Mouse (Mus musculus) hindbrain, postnatal 0 days (tissue): ENCODE results near the gene Zzef1. TPM values are rescaled to one million over a fixed set of nuclear protein-coding genes. Genes with fewer than 3 reads are reported as not detected.

ENCODE experiments used
- ATAC-seq: fragments of 200-750 bp; cut with Nextera tagmentation; 2 replicates; pipeline ENCODE4 v1.8.0; 2017; ENCODE audit warnings: mild to moderate bottlenecking, moderate TSS enrichment, moderate library complexity
- DNase-seq: peaks from one replicate; pipeline ENCODE4 v3.0.0-alpha.2; 2015; ENCODE audit warnings: low spot score
- H3K27ac ChIP-seq: fragments of 300-500 bp; sonication (generic); 2 replicates; pipeline ENCODE4 v1.5.1; 2014; ENCODE audit warnings: mild to moderate bottlenecking
- H3K27me3 ChIP-seq: fragments of 300-500 bp; sonication (generic); 2 replicates; pipeline ENCODE4 v1.6.1; 2014; ENCODE audit warnings: low read length, mixed read lengths; ENCODE audit not compliant: insufficient read depth
- H3K36me3 ChIP-seq: fragments of 300-500 bp; sonication (generic); 2 replicates; pipeline ENCODE4 v1.6.1; 2014; ENCODE audit warnings: low read length, mixed read lengths; ENCODE audit not compliant: insufficient read depth
- H3K4me1 ChIP-seq: fragments of 300-500 bp; sonication (generic); 2 replicates; pipeline ENCODE4 v1.6.1; 2014; ENCODE audit warnings: antibody characterized with exemption, low read length, mixed read lengths; ENCODE audit not compliant: insufficient read depth
- H3K4me2 ChIP-seq: fragments of 300-500 bp; sonication (generic); 2 replicates; pipeline ENCODE4 v1.6.1; 2014; ENCODE audit warnings: low read depth, mild to moderate bottlenecking, low read length, moderate library complexity, mixed read lengths
- H3K4me3 ChIP-seq: fragments of 300-500 bp; sonication (generic); 2 replicates; pipeline ENCODE4 v1.5.1; 2014; ENCODE audit warnings: low read length
- H3K9ac ChIP-seq: fragments of 300-500 bp; sonication (generic); replicated peaks from 2 replicates; pipeline ENCODE4 v1.6.1; 2014; ENCODE audit warnings: mild to moderate bottlenecking, low read length, moderate library complexity, mixed read lengths
- H3K9me3 ChIP-seq: fragments of 300-500 bp; sonication (generic); 2 replicates; pipeline ENCODE4 v1.6.1; 2016; ENCODE audit warnings: low read length, mixed read lengths
- CTCF ChIP-seq: IDR thresholded peaks from 2 replicates; pipeline ENCODE4 v1.5.1; 2016; ENCODE audit warnings: antibody characterized with exemption, control low read depth, low read depth
- WGBS: fragments of 180-500 bp; shearing (Covaris S2); extraction: QIAGEN DNeasy Blood & Tissue Kit; methylation state at CpG from one replicate; pipeline ENCODE4 v1.1.7; 2014; 5-methylcytosine and 5-hydroxymethylcytosine counted together
- polyA plus RNA-seq: library from polyadenylated mRNA; unstranded; fragments of >200 nt; fragmentation: Nextera tagmentation; extraction: Ambion mirVana; gene quantifications from 2 replicates; pipeline ENCODE4 v1.2.1, GENCODE M21; 2015
- total RNA-seq: library from RNA; depleted of rRNA; stranded (reverse); fragments of >200 nt; gene quantifications from 2 replicates; pipeline ENCODE4 v1.2.3, GENCODE M21; 2014

Zzef1 gene
- total and polyA plus RNA-seq, 2 experiments from 2014 or later: 9.4 to 43.2 TPM

DNA sequence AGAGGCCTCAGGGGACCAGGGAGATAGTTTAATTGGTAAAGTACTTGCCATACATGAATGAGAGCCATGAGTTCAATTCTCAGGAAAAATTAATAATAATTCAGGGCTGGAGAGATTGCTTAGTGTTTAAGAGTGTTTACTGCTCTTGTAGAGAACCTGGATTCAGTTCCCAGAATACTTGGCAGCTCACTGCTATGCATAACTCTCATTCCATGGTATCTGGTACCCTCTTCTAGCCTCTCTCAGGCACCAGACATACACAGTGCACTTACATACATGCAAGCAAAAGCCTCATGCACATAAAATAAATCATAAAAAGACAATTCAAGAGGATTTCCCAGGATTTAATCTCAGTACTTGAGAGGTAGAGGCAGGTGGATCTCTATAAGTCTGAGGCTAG lies 8.6 kb downstream of the Zzef1 start:
- ATAC-seq (no peak), DNase-seq (no peak)
- no peaks in the 10 kb centered on the region for H3K4me1 ChIP-seq
- TF ChIP-seq CTCF: no peak
- no peaks in the 10 kb centered on the region for H3K9me3 ChIP-seq
- no peak overlapping the region for H3K4me2 ChIP-seq
- no peak overlapping the region for H3K9ac ChIP-seq
- no peak overlapping the region for H3K27ac ChIP-seq
- no peaks in the 10 kb centered on the region for H3K36me3 ChIP-seq
- H3K4me3 ChIP-seq: no peak overlapping the region
- no peaks in the 10 kb centered on the region for H3K27me3 ChIP-seq

GRCm38 (mm10) chr11:72805232-72805631 lies 9.2 kb downstream of the Zzef1 start:
- Histone ChIP-seq H3K36me3 (no peaks in the 10 kb centered on the region), H3K27ac (no peak overlapping the region), H3K27me3 (no peaks in the 10 kb centered on the region), H3K4me2 (no peak overlapping the region), H3K9me3 (no peaks in the 10 kb centered on the region), H3K4me3 (no peak overlapping the region), H3K4me1 (no peaks in the 10 kb centered on the region), H3K9ac (no peak overlapping the region)
- no peak for TF ChIP-seq CTCF
- 88% methylated on average over 3 of the region's 3 CpGs for WGBS
- ATAC-seq (no peak), DNase-seq (no peak)

DNA sequence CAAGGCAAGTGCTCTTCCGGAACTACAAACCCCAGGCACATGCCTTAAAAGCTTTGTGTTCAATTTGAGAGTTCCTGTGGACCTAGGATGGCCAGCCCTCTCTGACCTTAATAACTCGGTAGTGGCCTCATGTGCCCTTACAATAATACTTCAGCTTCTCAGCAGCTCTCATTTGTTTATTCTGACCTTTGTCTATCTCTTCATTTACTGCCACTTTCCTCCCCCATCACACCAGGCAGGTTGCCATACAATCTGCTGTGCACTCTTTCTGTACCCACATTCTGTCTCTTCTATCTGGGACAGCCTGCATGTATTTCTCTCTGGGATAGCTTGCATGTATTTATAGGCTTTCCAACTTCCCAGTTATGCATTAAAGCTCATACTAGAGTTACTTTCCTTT lies 10.5 kb downstream of the Zzef1 start:
- H3K27ac ChIP-seq: no peak overlapping the region
- no peak for TF ChIP-seq CTCF
- no peak overlapping the region for H3K4me3 ChIP-seq
- H3K9me3 ChIP-seq: no peaks in the 10 kb centered on the region
- H3K4me2 ChIP-seq: no peak overlapping the region
- DNase-seq: no peak
- H3K4me1 ChIP-seq: no peaks in the 10 kb centered on the region
- WGBS: 70% methylated on average over 2 of the region's 2 CpGs
- H3K9ac ChIP-seq: no peak overlapping the region
- no peaks in the 10 kb centered on the region for H3K36me3 ChIP-seq
- H3K27me3 ChIP-seq: no peaks in the 10 kb centered on the region
- no peak for ATAC-seq

DNA sequence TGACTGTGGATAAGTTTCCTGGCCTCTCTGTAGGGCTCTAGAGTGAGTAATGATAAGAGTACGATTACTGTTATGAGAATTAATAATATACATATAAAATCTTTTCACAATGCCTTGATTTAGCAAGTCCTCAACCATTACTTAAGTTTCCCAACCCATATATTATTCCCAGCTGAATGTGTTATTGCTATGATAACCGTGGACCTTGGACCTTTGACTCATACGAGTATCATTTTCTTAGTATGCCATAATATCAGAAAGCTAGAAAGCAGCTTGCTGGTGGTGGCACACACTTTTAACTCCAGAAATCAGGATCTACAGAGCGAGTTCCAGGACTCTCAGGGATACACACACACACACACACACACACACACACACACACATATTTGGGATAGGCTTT lies 12.0 kb downstream of the Zzef1 start:
- Histone ChIP-seq H3K27me3 (no peaks in the 10 kb centered on the region), H3K9ac (no peak overlapping the region), H3K36me3 (no peaks in the 10 kb centered on the region), H3K4me3 (no peak overlapping the region), H3K4me1 (no peaks in the 10 kb centered on the region), H3K27ac (no peak overlapping the region), H3K9me3 (no peaks in the 10 kb centered on the region), H3K4me2 (no peak overlapping the region)
- DNase-seq (no peak), ATAC-seq (no peak)
- WGBS: 78% methylated on average over 4 of the region's 4 CpGs
- TF ChIP-seq CTCF: no peak

DNA sequence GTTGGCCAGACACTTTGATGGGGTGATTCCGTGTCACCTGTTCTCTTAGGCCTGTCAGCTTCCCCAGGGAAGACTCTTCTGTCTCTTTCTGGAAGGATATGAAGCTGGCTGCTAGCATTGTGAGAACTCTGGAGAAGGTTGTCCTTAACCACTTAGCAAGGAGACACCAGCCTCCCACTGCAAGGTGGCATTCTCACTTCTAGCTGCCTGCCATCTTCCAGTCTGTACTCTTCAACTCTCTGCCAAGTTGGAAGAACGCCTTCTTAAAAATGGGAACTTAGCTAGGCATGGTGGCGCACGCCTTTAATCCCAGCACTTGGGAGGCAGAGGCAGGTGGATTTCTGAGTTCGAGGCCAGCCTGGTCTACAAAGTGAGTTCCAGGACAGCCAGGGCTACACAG lies 17.7 kb downstream of the Zzef1 start:
- no peak for TF ChIP-seq CTCF

DNA sequence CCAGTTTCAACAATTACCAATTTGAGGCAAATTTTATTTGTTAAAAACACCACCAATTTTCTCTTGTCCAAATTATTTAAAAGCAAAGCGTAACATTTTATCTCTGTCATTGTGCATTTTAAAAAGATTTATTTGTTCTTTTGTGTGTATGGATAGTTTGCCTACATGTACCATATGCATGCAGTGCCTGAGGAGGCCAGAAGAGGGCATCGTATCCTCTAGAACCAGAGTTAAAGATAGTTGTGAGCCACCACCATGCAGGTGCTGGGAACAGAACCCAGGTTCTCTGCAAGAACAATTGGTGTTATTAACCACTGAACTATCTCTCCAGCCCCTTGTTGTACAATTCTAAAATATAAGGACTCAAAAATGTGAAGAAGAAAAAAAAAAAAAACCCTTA lies 18.2 kb downstream of the Zzef1 start:
- 87% methylated on average over 2 of the region's 2 CpGs for WGBS
- no peaks in the 10 kb centered on the region; the same call in 1 of the 2 replicates for H3K36me3 ChIP-seq
- H3K9me3 ChIP-seq: no peaks in the 10 kb centered on the region
- ATAC-seq: no peak
- H3K9ac ChIP-seq: no peak overlapping the region
- no peak for DNase-seq
- H3K27ac ChIP-seq: no peak overlapping the region
- no peak overlapping the region for H3K4me3 ChIP-seq
- no peaks in the 10 kb centered on the region for H3K27me3 ChIP-seq
- no peak overlapping the region for H3K4me2 ChIP-seq
- peak; percentile 21; the same call in 1 of the 2 replicates for TF ChIP-seq CTCF
- H3K4me1 ChIP-seq: no peaks in the 10 kb centered on the region

More for the DNA sequence above, 17.7 kb downstream of the Zzef1 start:
- H3K9me3 ChIP-seq: no peaks in the 10 kb centered on the region
- no peak overlapping the region for H3K4me2 ChIP-seq
- H3K4me3 ChIP-seq: no peak overlapping the region
- WGBS: 93% methylated on average over 5 of the region's 5 CpGs
- H3K36me3 ChIP-seq: no peaks in the 10 kb centered on the region
- no peak overlapping the region for H3K9ac ChIP-seq
- no peak overlapping the region for H3K27ac ChIP-seq
- H3K4me1 ChIP-seq: no peaks in the 10 kb centered on the region
- H3K27me3 ChIP-seq: no peaks in the 10 kb centered on the region
- ATAC-seq: no peak
- no peak for DNase-seq

DNA sequence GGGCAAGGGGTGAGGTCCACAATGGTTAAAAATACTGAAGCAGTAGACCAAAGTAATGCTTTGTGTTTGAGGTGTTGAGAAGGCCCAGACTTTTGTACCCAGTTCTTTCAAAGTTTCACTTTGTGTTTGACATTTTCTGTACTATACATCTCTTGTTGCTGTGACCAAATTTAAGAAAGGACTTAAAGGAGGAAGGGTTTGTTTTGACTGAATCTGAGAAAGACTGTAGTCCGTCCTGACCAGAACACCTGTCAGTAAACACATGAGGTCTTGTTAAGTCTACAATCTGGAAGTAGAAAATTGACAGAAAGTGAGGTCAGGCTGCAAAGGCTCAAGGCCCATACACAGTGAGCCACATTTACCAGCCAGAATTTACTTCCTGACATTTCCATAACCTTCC lies 20.8 kb downstream of the Zzef1 start:
- no peaks in the 10 kb centered on the region for H3K4me1 ChIP-seq
- no peak for DNase-seq
- H3K9me3 ChIP-seq: no peaks in the 10 kb centered on the region
- no peak for ATAC-seq
- H3K9ac ChIP-seq: no peak overlapping the region
- no peak for TF ChIP-seq CTCF
- 88% methylated on average over 1 of the region's 1 CpGs for WGBS
- peaks cover 5% of the 10 kb centered on the region for H3K36me3 ChIP-seq
- no peak overlapping the region for H3K27ac ChIP-seq
- H3K4me2 ChIP-seq: no peak overlapping the region
- no peak overlapping the region for H3K4me3 ChIP-seq
- H3K27me3 ChIP-seq: no peaks in the 10 kb centered on the region

DNA sequence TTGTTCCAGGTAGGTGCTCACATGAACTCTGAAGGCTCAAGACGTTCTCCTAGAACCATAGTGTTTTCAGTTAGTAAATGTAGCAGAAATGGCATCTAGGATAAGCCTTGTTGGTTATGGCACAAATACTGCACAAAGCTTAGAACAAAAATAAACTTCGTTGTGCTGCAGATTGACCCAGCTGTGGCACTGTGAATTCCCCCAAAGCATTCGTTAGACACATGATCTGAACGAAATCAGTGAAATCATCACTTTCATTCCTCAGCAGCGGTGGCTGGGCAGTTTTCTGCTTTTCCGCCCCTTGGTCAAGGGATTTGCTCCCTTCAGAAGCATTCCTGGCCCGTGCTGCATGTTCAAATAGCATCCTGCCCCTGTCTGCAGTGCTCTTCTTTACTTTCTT lies 22.0 kb downstream of the Zzef1 start:
- ATAC-seq: no peak

More for the DNA sequence above, 22.0 kb downstream of the Zzef1 start:
- TF ChIP-seq CTCF: no peak
- peaks cover 13% of the 10 kb centered on the region for H3K36me3 ChIP-seq
- DNase-seq: no peak
- no peaks in the 10 kb centered on the region for H3K4me1 ChIP-seq
- H3K4me3 ChIP-seq: no peak overlapping the region
- H3K9ac ChIP-seq: no peak overlapping the region
- WGBS: 88% methylated on average over 7 of the region's 7 CpGs
- no peaks in the 10 kb centered on the region for H3K27me3 ChIP-seq
- no peaks in the 10 kb centered on the region for H3K9me3 ChIP-seq
- H3K27ac ChIP-seq: no peak overlapping the region
- no peak overlapping the region for H3K4me2 ChIP-seq
